Mouse (Mus musculus) left cerebral cortex, postnatal 25 days (tissue): Measurements from ENCODE around the gene Trp53rka. TPM values are rescaled to one million over a fixed set of nuclear protein-coding genes. Genes with fewer than 3 reads are reported as not detected.

Source experiments
- total RNA-seq, 2 experiments: library from RNA; stranded (reverse); gene quantifications; 2 replicates each; pipeline ENCODE4 v1.2.3; 2021

Trp53rka gene
- total RNA-seq, 2 experiments from 2014 or later = 20.4 to 20.9 TPM

Other genes with a start within 250 kb of the Trp53rka start
- 10 to 100 TPM; 55.3 to 56.6 TPM for gene Slc35c2, start 205.5 kb downstream of the Trp53rka start, total RNA-seq
- 100 to 1,000 TPM; 171 to 173 TPM for gene Elmo2, start 166.8 kb downstream of the Trp53rka start, total RNA-seq
- gene Zfp663, start 124.6 kb downstream of the Trp53rka start, total RNA-seq = under 1 TPM in 1 of 2 experiments, not detected in 1; 0.50 TPM
- 10 to 100 TPM; 14.0 to 14.2 TPM for gene Zfp334, start 105.1 kb downstream of the Trp53rka start, total RNA-seq
- not detected for gene Ocstamp, start 92.9 kb downstream of the Trp53rka start, total RNA-seq
- 10 to 100 TPM; 16.4 to 17.8 TPM for gene Slc13a3, start 20.1 kb downstream of the Trp53rka start, total RNA-seq
- gene Slc2a10, start 10.5 kb upstream of the Trp53rka start, total RNA-seq = under 1 TPM; 0.78 to 0.83 TPM
- 1 to 10 TPM; 3.5 to 3.6 TPM for gene Eya2, start 101.7 kb upstream of the Trp53rka start, total RNA-seq